Mouse (Mus musculus) midbrain, embryonic 10.5 days (tissue): ENCODE results near the gene Dhx37. TPM values are rescaled to one million over a fixed set of nuclear protein-coding genes. Genes with fewer than 3 reads are reported as not detected.
A peak's percentile ranks its signal among the peaks of the same experiment; 100 is the strongest.
"Not testable (repeated sequence)": the region's sequence is repeated elsewhere in the genome, so short reads cannot be mapped to it uniquely, and the experiment has no call there.

Experiments used
- DNase-seq: peaks from one replicate; pipeline ENCODE4 v3.0.0-alpha.2; 2017; ENCODE audit warnings: low spot score
- H3K27ac ChIP-seq: fragments of 300-500 bp; sonication (generic); replicated peaks from 2 replicates; pipeline ENCODE4 v1.5.1; 2016; ENCODE audit warnings: mild to moderate bottlenecking
- H3K27me3 ChIP-seq: fragments of 300-500 bp; sonication (generic); 2 replicates; pipeline ENCODE4 v1.6.1; 2016; ENCODE audit warnings: low read depth, mild to moderate bottlenecking; ENCODE audit not compliant: poor library complexity, severe bottlenecking
- H3K36me3 ChIP-seq: fragments of 300-500 bp; sonication (generic); 2 replicates; pipeline ENCODE4 v1.6.1; 2016; ENCODE audit warnings: mild to moderate bottlenecking, moderate library complexity
- H3K4me1 ChIP-seq: fragments of 300-500 bp; sonication (generic); 2 replicates; pipeline ENCODE4 v1.6.1; 2016
- H3K4me3 ChIP-seq: fragments of 300-500 bp; sonication (generic); 2 replicates; pipeline ENCODE4 v1.5.1; 2016; ENCODE audit warnings: mild to moderate bottlenecking, moderate library complexity
- H3K9me3 ChIP-seq: fragments of 300-500 bp; sonication (generic); replicated peaks from 2 replicates; pipeline ENCODE4 v1.6.1; 2016; ENCODE audit warnings: mild to moderate bottlenecking
- WGBS: fragments of 180-500 bp; shearing (Covaris S2); methylation state at CpG from one replicate; pipeline ENCODE4 v1.1.7; 2016; 5-methylcytosine and 5-hydroxymethylcytosine counted together
- polyA plus RNA-seq: library from polyadenylated mRNA; unstranded; fragments of >200 nt; fragmentation: Nextera tagmentation; extraction: Ambion mirVana; gene quantifications from 2 replicates; pipeline ENCODE4 v1.2.1, GENCODE M21; 2016

The Dhx37 gene
- polyA plus RNA-seq, 1 experiment from 2014 or later = 21.2 TPM

DNA sequence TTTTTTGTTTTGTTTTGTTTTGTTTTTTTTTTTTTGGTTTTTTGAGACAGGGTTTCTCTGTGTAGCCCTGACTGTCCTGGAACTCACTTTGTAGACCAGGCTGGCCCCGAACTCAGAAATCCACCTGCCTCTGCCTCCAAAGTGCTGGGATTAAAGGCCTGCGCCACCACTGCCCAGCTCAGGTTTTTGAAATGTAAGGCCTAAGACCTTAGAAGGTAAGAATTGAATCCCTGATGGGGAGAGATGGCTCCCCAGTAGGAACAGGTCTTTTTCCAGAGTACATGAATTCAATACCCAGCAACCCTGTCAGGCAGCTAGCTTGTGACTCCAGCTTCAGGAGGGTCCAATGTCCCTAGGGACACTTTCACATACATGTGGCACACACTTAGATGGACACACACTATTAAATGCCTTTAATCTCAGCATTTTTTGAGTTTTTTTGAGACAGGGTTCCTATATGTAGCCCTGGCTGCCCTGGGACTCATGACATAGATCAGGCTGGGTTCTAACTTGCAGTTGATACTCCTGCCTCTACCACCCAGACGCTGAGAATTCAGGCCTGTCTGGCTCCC is 42.9 kb downstream of the Dhx37 start:
- Histone ChIP-seq H3K4me1 (peaks cover 50% of the 10 kb centered on the region), H3K27ac (peak overlapping the region; percentile 100)

DNA sequence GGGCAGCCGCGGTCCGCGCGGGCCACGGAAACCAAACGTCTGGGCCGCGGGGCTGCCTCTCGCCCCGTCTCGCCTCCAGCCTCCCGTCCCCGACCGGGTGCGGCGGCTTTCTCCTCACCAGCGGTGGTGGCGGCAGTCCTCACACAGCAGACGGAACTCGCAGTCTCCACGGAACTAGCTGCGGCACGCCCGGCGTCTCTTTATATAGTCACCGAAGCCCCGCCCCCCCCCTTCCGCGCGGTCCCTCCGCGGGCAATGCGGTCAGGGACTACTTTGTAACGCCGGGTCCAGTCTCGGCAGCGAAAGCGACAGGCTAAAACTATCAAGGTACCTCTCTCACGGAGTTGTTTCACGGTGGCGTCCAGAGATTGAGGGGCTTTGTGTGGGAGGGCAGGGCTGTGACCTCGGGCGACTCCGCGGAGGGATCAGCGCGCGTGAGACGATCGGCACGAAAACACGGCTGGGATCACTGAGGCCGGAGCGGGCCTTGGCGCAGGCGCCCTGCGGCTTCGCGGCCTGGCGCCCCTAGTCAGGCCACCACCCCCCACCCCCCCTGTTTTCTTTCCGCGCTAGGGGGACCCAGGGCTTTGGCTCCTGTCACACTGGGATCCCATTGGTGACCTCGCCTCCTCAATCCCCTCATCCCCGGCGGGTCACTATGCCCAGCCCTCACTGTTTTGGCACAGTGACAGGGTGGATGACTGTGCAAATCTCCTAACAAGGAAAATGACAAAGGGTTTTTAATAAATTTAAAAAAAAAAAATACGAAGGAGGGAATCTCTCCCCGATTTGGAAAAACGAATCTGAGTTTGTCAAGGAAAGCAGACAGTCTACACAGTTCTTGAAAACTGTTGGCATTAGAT is 44.1 kb downstream of the Dhx37 start, which contains the start of gene Ubc:
Ubc (minus strand) TSS at position 624 of the 863 bp plus-strand sequence.
- Histone ChIP-seq H3K27me3 (no peaks in the 10 kb centered on the region), H3K4me1 (peaks cover 49% of the 10 kb centered on the region), H3K9me3 (no peaks in the 10 kb centered on the region), H3K27ac (peak within 1 kb of the TSS; percentile 100), H3K4me3 (peak within 1 kb of the TSS; percentile 99), H3K36me3 (peaks cover 25% of the 10 kb centered on the region)
- DNase-seq = peak; percentile 89
- WGBS = 1% methylated on average over 68 of the region's 69 CpGs

More for the DNA sequence above, 42.9 kb downstream of the Dhx37 start:
- H3K36me3 ChIP-seq = peaks cover 13% of the 10 kb centered on the region
- H3K27me3 ChIP-seq = no peaks in the 10 kb centered on the region
- H3K4me3 ChIP-seq = no peak overlapping the region
- DNase-seq = no peak
- WGBS = 93% methylated on average over 3 of the region's 3 CpGs
- no peaks in the 10 kb centered on the region for H3K9me3 ChIP-seq

DNA sequence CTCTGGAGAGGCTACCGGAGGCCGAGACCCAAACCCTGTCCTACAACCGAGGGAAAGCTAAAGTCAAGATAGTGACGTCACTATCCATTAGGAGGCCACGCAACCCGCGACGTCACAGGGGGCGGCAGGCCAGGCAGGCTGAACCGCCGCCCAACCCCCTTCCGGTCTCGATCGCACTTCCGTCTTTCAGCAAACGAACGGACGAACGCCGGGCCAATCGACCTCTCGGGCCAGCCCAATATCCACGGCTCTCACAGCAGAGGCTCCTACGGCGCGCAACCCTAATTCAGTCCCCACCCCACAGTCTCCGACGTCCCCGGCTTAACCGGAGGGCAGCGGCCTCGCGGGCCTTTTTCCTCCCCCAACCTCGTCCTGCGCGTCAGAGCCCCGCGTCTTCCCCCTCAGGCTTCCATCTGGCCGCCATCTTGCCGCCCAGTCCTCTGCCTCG is 44.8 kb downstream of the Dhx37 start, which contains the start of gene Gm10382:
Gm10382 (plus strand) TSS at position 192 of the 448 bp plus-strand sequence.
- peaks cover 32% of the 10 kb centered on the region for H3K36me3 ChIP-seq
- H3K4me1 ChIP-seq = peaks cover 43% of the 10 kb centered on the region
- peak within 1 kb of the TSS; percentile 99 for H3K4me3 ChIP-seq
- H3K27ac ChIP-seq = peak within 1 kb of the TSS; percentile 100
- no peaks in the 10 kb centered on the region for H3K27me3 ChIP-seq
- H3K9me3 ChIP-seq = no peaks in the 10 kb centered on the region
- WGBS = under 1% methylated on average over 39 of the region's 41 CpGs
- DNase-seq = peak; percentile 79

DNA sequence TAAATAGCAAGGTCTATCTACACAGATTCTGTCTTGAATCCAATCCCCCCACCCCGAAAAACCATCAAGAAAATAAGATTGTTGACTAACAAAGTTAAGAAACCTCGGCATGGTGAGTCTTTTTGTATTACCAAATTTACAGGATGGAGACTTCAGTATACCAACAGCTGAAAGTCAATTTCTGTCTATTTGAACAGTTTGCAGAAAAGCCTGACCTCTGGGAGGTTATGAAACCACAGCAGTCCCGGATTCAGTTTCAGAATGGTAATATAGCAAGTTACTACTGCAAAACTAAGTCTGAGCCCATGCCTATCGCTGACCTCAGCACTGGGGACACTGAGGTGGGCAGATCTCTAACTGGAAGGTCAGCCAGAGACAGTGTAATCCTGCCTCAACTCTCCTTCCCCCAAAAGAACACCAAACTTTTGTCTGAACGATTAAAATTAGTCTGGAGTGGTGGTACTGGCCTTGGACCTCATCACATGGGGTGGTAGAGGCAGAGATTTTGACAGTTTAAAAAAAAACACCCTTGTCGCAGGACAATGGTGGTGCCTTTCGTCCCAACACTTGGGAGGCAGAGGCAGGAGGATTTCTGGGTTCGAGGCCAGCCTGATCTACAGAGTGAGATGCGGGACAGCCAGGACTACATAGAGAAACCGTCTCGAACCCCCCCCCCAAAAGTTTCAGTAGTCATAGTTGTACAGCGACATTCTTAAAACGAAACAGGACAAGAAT is 45.4 kb downstream of the Dhx37 start:
- Histone ChIP-seq H3K9me3 (no peaks in the 10 kb centered on the region), H3K27me3 (no peaks in the 10 kb centered on the region), H3K4me1 (peaks cover 36% of the 10 kb centered on the region), H3K36me3 (peaks cover 38% of the 10 kb centered on the region), H3K4me3 (peak overlapping the region; percentile 99), H3K27ac (peak overlapping the region; percentile 100)
- no peak for DNase-seq
- WGBS = 30% methylated on average over 13 of the region's 13 CpGs

DNA sequence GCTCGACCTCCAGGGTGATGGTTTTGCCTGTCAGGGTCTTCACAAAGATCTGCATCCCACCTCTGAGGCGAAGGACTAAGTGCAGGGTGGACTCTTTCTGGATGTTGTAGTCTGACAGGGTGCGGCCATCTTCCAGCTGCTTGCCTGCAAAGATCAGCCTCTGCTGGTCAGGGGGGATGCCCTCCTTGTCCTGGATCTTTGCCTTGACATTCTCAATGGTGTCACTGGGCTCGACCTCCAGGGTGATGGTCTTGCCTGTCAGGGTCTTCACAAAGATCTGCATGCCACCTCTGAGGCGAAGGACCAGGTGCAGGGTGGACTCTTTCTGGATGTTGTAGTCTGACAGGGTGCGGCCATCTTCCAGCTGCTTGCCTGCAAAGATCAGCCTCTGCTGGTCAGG is 46.6 kb downstream of the Dhx37 start:
- DNase-seq, H3K9me3 ChIP-seq, H3K4me3 ChIP-seq, H3K27ac ChIP-seq, H3K27me3 ChIP-seq: not testable (repeated sequence)
- 94% methylated on average over 5 of the region's 6 CpGs for WGBS
- Histone ChIP-seq H3K36me3 (peaks cover 41% of the 10 kb centered on the region), H3K4me1 (peaks cover 24% of the 10 kb centered on the region)

DNA sequence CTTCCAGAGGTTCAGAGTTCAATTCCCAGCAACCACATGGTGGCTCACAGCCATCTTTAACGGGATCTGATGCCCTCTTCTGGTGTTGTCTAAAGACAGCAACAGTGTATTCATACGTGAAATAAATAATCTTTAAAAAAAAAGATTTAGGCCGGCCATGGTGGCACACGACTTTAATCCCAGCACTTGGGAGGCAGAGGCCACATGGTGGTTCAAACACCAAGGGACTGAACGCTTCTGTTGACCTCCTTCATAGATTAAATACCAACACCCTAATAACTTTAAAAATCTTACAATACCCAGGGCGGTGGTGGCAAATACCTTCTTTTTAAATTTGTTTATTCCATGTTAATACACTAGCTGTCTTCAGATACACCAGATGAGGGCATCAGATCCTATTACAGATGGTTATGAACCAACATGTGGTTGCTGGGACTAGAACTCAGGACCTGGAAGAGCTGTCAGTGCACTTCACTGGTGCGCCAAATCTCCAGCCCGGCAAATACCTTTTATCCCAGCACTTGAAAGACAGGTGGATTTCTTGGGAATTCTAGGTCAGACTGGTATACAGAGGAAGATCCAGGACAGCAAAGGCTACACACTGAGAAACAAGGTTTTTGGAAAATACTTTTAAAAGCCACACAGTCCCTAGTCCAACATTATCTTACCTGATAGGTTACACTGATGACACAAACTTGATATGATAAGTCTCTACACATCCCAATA is 48.5 kb downstream of the Dhx37 start:
- Histone ChIP-seq H3K4me1 (peaks cover 19% of the 10 kb centered on the region), H3K27ac (no peak overlapping the region), H3K27me3 (no peaks in the 10 kb centered on the region), H3K9me3 (no peaks in the 10 kb centered on the region), H3K4me3 (no peak overlapping the region), H3K36me3 (peaks cover 41% of the 10 kb centered on the region)
- no peak for DNase-seq
- 87% methylated on average over 8 of the region's 8 CpGs for WGBS

DNA sequence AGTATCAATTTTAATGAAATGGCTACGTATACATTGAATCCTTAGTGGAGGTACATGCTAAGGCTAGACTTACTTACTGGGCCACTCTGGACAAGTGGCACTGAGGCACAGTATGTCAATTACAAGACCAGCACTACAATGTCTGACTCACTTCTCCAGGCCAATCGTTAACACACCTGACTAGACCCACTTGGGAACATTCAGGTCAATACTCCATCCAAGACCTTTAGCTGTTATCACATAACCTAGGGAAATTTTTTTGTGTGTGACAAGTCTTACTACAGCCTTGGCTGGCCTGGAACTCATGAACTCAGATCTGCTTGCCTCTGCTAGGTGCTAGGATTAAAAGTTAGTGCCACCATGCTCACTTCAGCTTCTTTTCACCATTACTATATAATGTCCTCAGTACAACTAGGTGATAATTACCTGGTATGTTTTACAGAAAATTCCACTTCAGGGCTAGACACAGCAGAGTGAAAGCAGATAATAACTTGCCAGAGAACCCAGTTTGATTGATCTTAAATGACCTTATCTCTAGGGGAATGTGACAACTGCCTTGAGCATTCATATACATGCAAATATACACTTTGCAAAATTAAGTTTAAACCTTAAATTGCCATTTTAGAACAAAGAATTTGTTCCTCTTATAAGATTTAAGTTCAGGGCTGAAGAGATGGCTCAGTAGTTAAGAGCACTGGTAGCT is 49.3 kb downstream of the Dhx37 start:
- no peak for DNase-seq
- Histone ChIP-seq H3K27ac (no peak overlapping the region), H3K4me3 (no peak overlapping the region), H3K4me1 (peaks cover 13% of the 10 kb centered on the region), H3K27me3 (no peaks in the 10 kb centered on the region), H3K36me3 (peaks cover 41% of the 10 kb centered on the region), H3K9me3 (no peaks in the 10 kb centered on the region)
- 86% methylated on average over 2 of the region's 2 CpGs for WGBS

DNA sequence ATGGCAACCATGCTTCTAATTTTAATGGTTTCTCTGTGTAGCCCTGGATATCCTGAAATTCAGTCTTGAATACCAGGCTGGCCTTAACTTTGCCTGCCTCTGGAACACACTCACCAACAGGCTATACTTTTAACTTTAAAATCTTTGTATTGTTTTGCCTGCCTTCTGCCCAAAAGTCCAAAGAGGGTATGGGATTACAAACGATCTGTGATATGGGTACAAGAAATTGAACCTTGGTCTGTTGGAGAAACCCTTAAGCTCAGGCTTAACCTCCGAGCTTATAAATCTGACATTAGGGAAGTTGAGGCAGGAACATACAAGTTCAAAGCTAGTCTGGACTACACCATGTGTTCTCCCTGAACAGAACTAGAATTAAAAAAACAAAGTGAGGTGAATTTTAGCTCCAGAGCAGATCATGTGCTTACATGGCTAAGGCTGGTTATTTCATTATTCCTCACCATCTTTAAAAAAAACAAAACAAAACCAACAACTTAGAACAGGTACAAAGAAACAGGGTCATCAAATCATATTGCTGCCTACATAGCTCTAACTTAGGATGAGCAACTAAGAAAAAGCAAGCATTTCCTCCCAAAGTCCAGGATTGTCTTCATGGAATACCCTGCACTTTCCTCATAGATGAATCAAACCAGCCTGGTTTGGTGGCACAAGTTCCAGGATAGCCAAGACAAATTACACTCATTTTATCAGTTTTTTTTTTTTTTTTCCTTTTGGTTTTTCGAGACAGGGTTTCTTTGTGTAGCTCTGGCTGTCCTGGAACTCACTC is 50.1 kb downstream of the Dhx37 start:
- Histone ChIP-seq H3K36me3 (peaks cover 41% of the 10 kb centered on the region), H3K9me3 (no peaks in the 10 kb centered on the region), H3K27ac (no peak overlapping the region), H3K4me1 (peaks cover 16% of the 10 kb centered on the region), H3K27me3 (no peaks in the 10 kb centered on the region), H3K4me3 (no peak overlapping the region)
- no peak for DNase-seq
- 82% methylated on average over 3 of the region's 3 CpGs for WGBS

DNA sequence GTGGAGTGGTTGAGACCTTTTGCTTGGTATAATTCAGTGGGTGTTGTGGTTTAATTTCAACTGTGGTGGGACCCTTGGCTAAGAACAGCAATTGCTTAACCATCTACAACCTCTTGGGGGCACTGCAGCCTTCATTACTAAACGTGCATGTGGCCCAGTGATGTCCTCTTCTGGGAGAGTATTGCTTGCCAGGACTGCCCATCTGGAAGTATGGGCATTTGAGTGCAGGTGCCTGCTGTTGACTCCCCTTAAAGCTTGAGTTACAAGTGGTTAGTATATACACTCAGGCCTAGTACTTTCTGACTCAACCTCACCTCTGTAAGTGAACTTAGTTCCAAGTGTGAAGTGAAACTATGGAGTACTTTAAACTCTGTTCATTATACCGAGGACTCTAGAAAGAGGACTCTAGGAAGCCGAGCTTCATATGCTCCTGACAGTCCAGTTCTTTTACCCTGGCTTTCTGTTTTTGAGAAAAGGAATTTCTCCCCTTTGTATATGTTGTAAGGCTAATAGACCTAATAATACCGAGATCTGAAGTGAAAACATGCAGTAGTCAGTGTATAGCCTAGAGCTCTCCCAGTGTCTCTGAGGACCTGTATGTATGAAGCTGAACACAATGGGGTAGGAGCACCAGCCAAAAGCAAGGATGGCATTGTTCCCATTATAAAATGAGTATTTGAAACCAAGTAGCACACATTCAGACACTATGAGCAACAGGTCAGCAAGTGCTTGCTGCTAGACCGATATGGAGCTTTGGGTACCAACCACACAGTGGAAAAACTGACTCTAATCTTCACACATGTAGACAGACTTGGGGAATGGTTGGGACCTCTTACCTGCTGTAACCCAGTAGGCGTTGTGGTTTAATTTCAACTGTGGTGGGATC is 51.0 kb downstream of the Dhx37 start:
- Histone ChIP-seq H3K27me3 (no peaks in the 10 kb centered on the region), H3K4me1 (peaks cover 15% of the 10 kb centered on the region), H3K27ac (no peak overlapping the region), H3K4me3 (no peak overlapping the region), H3K36me3 (peaks cover 32% of the 10 kb centered on the region), H3K9me3 (no peaks in the 10 kb centered on the region)
- WGBS = 60% methylated on average over 6 of the region's 6 CpGs
- peak; percentile 52 for DNase-seq

DNA sequence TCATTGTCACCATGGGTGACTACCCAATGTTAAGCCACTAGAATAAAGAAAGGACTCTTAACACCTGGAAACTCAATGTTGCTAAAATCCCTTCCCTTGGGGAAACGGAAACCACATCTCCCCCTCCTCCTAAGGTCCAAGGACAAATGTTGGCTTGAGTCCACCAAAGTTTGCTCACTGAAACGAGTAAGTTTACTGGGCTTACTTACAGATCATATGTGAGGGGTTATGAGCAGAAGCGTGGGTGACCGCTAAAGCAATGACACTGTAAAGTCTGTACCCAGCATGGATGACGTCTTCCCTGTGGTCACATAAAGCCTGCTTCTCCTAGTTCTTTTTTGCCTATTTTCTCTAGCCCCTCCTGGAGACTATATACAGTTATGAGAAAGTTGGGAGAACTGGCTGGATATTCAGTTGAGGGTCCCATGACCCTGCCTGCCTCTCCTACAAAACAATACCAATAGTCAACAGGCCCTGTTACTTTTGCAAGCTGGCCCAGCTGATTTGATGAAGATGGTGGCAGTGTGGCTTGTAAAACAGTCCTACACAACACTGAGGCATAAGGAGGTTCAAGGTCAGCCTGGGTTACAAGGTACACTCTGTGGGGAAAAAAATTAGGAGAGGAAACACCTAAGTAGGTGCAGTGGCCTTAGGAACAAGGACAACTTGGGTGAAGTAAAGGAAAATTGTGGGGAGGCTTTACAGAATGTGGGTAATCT is 51.8 kb downstream of the Dhx37 start:
- Histone ChIP-seq H3K27me3 (no peaks in the 10 kb centered on the region), H3K4me1 (peaks cover 19% of the 10 kb centered on the region), H3K4me3 (no peak overlapping the region), H3K36me3 (peaks cover 30% of the 10 kb centered on the region), H3K27ac (no peak overlapping the region), H3K9me3 (no peaks in the 10 kb centered on the region)
- DNase-seq = no peak
- WGBS = 85% methylated on average over 5 of the region's 5 CpGs
